Mouse (Mus musculus) gastrocnemius, postnatal 10 days (tissue): ENCODE measurements around the gene BC067074. TPM values are rescaled to one million over a fixed set of nuclear protein-coding genes. Genes with fewer than 3 reads are reported as not detected.

ENCODE experiments used
- DNase-seq: peaks from one replicate; pipeline ENCODE4 v3.0.0; 2021; ENCODE audit warnings: mixed read lengths
- total RNA-seq, 2 experiments: library from RNA; stranded (reverse); gene quantifications; 2 replicates each; pipeline ENCODE4 v1.2.3; 2021

BC067074 gene
- total RNA-seq, 2 experiments from 2014 or later = 6.0 to 9.2 TPM

DNA sequence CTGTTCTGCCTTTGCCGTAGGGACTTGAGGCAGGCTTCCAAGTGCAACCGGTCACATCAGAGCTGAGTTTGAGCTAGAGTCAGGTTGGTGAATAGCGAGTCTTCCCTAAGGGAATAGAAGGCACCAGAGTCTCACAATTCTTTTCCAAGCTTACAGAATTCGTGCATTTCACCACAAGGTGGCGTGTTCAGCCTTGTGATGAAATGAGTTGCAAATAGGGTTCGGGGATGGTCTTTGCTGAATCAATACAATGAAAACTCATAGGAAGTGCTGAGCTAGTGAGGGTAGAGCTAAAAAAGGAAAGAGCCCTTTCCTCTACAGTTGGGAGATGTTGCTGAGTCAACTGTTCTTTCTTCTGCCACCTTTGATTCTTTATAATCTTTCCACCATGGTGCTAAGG is 29.0 kb downstream of the BC067074 start:
- no peak for DNase-seq

DNA sequence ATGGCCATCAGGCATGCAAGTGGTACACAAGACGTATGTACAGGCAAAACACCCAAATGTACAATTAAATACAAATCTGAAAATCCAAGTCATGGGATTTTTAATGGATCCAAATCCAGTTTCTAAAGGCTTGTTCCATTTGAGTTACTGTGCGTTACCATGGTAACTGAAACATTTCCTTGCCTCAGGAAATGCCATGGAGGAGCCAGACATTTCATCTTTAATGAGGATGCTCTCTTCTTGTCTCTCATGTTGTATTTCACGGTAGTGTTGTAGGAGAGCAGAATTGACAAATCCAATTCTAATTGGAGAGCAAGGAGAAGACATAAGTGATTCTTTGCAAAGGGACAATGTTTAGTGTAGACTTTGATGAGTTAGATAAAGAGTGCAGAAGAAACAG is 31.3 kb downstream of the BC067074 start:
- DNase-seq = no peak

DNA sequence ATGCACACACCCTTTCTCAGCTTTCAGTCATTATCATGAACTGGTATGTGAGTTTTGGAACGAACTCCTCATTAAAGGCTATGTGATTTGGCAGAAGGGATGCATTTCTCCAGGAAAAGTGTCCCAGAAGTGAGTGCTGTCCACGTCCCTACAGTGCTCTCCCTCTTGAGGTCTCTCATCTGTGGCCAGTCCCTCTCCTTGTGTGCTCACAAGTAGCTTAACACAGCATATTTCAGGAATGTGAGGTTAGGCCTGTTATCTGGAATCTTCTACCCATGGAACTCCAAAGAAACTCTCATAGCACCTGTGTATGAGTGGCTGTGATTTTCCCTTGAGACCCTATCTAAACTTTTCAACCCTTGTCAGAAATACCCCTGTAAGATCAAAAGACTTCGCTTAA is 32.7 kb downstream of the BC067074 start:
- DNase-seq = no peak

DNA sequence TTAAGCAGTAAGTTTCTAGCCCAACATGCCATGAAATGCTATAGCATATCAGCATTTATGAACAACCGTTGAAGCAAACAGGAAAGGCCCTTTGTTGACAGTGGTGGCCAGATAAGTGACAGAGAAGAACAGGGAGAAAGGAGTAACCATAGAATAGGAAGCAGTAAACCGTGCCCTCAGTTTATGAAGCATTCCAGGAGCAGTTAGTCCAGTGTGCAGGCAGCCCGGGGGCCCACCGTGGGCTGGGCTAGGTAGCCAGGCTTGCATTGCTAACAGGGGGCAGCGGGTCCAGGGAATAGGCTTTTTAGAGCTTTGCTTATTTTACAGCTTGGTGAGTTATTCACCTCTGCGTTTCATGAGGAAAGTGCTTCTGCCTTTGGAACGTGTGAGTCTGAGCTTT is 39.3 kb downstream of the BC067074 start:
- DNase-seq = no peak

DNA sequence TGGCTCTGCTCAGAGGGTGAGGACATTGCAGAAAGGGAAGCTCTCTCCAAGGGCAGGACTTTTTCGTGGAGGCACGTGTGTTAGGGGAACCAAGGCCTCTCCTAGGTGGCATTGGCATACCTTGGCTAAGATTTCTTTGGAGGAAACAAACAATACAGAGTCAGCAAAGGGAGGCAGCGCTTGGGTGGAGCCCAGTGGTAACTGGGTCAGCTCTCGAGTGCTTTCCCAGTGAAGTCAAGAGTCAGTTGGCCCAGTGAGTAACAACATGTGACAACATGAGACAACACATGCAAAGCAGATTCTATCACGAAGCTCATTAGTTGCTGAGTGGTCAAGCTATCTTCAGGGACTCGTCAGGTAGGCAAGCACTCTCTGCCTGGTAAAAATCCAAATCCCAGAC is 40.4 kb downstream of the BC067074 start:
- DNase-seq = no peak

DNA sequence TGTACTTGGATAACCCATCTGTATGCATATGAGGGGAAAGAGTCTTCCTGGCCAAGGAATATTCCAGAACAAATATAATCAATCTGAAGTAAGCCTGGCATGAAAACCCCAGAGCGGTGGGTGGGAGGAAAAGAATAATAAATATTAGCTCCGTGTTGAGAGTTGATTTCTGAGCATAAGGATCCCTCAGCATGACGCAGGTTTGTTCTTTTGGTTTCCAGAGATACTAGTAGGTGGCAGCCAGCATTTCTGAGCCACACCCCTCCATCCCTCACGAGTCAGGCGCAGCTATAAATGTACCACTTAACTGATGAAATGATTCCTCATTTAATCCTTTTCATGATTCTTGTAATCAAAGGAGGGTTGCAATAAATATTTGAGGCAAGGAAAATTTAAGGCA is 41.0 kb downstream of the BC067074 start:
- no peak for DNase-seq

DNA sequence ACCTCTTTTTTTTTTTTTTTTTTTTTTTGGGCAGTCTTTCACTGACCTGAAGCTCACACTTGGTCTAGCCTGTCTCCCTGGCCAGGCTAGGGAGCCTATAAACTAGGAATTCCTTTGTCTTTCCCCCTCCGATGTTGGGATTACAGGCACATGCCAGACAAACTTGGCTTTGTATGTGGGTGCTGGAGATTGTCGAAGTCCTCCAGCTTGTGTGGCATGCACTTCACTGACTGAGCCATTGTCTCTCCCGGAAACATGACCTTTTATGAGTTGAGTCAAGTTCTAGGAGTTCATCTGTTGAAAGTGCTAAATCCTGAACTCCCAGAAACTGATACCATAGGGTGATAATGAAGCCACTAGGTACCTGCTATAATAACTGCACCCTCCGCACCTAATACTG is 41.8 kb downstream of the BC067074 start:
- DNase-seq = no peak

DNA sequence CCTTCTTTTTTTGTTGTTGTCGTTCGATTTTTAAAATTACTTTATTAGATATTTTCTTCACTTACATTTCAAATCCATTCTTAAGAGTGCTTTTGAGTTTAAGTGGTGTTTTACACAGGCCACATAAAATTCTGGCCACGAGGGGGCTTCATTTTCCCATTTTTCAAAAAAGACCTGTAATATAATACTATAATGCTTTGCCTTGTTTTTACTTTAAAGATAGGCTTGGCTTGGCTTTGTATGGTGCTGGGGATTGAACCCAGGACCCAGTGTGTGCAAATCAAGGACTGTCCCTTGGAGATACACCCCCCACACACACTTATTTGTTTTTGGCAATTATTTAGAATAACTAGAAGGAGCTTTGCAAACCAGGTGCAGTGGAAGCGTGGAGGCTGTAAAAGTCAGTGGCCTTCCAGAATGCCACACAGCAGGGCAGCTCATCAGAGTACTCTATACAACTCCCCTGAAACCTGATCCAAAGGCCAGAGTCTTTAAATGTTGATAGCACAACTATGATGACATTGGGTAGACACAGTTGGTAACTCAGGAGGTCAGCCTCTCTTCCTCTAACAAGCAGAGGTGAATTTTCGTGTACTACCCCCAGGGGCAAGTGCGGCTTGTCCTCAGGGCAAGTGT is 44.4 kb downstream of the BC067074 start:
- DNase-seq = peak; percentile 60

DNA sequence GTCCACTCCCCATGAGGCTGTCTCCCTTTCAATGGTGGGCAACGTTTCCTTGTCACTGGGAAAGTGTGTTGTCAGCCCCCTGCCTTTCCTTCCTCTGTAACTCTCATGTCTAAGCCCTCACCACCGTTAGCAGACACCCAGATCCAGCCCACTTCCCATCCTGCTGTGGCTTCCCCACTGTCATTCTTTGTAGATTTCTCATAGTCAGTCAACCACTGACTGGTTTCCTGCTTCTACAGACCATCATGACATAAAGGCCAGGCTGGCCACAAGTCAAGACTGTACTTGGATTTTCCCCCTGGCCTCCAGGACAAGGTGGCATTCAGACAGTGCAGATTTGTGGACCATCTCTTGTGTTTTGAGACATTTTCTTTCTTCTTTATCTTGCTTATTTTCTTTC is 47.7 kb downstream of the BC067074 start:
- DNase-seq = no peak

DNA sequence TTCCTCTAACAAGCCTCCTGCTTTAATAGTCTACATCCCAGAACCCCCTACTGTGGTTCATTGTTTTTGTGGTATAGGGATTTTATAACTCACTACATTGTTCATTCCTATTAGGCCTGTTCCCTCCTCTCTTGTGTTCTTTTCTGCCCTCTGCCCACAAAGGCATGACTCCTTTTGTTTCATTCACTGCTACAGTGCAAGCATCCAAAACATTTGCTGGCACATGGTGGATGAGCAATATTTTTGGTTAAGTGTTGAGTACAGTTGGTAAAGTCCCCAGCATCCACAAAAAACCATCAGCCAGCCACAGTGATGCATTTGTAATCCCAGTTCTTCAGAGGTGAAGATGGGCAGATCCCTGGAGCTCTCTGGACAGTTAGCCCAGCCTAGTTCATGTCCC is 48.2 kb downstream of the BC067074 start:
- no peak for DNase-seq

DNA sequence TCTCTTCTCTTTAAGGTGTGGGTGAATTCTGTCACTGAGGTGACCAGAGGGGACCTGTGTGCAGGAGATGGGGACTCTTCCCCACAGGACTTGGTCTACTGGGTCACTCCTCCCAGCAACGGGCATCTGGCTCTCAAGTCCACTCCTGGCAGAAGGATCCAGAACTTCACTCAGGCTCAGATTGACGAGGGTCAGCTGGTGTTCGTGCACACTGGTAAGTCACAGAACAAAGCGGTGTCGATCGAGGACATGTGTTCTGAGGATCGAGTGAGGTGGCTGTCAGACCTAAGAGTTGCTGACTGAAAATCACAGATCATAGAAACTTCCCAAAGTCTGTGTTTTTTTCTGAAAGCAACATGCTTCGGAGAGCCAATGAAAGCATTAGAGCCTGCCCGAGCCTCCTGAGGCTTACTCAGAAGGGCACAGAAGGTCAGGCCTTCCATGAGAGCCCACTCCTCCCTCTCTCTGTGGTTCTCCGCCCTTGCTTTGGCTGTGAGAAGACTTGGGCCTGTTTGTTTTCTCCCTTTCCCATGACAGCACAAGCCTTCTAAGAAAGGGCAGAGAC is 49.5 kb downstream of the BC067074 start:
- no peak for DNase-seq

DNA sequence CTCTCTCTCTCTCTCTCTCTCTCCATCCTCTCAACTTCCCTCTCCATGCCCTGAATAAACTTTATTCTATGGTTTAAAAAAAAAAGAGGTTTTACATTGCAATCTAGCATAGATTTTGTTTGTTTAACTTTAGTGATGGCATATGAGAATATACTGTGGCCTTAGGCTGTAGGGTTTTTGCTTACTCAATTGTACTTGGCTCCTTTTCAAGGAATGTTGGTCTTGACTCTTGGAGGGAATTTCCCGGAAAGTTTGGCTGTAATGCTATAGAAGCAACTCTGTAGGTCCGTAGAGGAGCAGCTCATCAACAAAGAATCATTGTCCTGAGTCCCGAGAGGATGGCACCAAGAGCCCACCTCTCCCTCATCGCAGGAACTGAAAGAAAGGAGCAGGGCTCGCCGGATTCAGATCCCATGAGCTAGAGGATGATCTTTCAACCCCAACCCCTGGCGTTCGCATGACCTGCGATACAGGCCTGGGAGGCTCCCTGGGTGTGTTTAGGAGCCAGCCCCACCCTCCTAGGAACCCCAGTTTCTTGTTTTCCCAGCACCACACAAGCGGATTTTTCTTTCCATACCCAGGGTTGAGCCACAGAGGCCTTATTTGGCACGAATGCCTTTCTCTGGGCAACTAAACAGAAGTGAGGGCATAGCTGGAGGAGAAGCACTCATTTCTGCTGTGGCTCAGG is 57.9 kb downstream of the BC067074 start:
- no peak for DNase-seq

DNA sequence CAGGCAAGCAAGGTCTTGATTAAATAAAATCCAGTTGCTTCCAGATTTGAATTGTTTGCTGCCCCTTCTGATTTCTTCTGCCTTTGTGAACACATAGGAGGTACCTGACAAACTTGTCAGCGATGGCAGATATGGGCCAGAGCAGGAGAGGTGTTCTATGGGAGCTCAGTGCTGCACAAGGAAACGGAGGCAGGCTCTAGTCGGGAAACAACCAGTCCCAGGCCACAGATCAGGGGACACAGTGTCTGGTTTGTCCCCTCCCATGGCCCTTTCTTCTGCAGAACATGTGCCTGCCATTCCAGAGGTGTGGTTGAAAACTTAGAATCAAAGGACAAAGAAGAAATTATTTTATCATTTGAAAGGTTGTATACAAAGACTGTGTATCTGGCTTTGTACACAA is 60.6 kb downstream of the BC067074 start:
- DNase-seq = no peak

DNA sequence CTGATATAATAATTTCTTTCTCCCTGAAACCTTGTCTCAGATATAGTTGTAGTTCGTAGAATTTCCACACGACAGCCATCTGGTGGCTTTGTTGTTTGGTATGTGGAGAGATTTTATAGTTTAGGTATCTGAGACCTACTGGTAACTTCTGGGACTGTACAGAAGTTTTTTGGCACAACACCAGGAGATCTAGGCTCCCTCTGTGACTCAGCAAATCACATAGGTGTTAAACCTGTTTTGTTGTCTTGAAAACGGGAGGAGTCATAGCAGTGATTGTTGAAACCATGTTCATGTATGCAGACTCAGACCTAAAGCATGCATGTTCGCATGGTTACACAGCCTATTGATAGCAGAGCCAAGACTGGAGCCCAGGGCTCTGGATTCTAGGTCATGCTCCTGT is 61.0 kb downstream of the BC067074 start:
- no peak for DNase-seq

DNA sequence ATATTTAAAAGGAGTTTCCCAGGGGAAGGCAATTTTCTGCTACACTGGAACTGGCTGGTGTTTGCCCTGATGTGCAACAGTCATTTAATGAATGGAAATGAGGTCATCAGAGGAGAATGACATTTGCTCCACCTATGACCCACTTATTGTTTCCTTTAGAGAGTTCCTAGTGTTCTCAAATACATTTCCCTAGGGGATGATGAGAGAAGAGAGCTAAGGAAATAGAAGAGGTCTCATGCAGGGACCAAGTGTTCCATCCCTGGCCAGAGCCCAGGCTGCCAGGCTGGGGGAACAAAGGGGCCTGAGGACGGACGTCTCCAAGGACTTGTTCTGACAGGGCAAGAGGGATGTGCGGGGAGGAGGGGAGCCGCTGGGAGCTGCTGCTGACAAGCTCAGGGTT is 62.1 kb downstream of the BC067074 start:
- DNase-seq = no peak

DNA sequence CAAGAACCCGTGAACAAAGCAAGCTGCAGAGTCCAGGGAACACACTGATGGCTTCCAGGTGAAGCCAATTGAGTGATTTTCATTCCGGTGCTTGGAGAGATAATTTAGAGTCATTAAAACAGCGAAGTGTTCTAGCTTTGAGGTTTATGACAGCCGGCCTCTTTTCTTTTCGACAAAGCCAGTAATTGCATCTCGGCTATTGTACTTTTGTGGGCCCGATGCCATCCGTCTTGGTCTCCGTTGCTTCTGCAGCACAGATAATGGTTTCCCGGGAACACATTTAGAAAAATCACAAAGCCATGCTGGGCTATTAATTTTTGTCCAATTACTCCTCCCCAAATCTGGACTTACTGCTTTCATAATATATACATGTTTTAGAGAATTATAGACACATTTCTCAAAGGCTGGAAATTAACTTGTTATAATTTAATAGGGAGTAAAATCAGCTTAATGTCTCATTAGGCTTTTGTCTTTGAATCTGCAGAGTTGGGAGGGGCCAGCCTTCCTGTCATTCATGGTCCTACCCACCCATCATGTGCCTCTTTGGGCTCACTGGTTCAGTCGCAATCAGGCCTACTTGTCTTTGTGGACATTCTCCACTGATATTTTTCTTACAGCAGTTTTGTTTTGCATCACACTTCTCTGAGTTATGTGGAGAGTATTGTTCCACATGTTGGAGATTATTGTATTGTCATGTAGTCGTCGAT is 64.6 kb downstream of the BC067074 start:
- DNase-seq = no peak

DNA sequence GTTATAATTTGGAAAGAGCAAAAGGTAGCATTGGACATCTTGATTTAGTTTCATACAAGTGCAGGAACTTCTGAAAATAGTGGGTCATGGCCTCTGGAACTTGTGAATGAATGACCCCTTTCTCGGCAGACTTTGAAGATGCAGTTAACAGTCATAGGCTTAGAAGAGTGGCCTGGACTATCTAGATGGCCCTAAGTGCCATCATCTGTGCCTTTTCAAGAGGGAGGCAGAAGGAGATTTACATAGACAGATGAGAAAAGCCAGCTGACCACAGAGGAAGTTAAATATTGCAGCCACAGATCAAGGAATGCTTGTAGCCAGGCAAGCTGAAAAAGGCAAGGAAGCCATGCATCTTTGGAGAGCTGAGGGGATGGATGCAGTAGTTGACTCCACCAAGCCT is 66.7 kb downstream of the BC067074 start:
- no peak for DNase-seq

DNA sequence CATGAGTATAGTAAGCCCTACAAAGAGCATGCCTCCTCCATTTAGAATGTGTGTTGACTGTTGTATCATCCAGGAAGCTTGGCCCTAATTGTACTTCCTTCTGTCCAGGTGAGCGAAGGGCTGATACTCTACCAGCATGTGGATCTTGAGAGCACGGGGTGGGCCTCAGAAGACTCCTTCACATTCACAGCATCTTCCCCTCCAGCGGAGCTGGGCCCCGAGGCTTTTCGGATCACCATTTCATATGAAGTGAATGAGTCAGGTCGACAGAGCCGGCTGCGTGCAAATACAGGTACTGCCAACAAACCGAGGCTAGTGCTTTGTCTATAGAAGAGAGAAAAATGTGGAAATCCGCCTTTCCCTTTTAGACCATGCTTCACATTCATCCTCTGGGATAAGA is 73.0 kb downstream of the BC067074 start:
- DNase-seq = no peak

DNA sequence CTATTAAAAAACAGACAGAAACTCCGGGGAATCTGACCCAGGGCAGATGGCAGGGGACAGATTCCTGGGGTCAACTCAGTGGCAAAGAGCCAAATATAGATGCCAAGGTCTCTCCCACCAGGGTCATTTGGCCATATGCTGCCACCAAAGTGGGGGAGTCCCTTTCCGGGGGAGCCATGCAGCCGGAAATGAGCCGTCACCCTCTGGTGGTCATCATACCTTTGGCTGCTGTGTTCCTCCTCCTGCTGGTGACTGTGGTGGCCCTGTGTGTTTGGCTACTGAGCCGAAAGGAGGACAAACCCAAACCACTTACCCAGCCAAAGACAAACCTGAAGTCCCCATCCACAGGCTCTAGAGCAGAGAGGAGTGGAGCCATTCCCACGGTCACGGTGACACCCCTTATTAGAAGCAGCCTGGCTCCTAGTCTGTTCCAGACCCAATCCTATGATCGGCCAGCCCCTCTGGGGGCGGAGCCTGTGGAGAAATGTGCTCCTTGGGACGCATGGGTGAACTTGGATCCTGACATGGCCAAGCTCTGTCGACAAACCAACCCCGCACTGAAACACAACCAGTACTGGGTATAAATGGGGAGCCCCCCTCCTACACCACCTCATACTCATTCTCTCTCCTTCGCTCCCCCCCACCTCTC is 76.1 kb downstream of the BC067074 start:
- DNase-seq = no peak

DNA sequence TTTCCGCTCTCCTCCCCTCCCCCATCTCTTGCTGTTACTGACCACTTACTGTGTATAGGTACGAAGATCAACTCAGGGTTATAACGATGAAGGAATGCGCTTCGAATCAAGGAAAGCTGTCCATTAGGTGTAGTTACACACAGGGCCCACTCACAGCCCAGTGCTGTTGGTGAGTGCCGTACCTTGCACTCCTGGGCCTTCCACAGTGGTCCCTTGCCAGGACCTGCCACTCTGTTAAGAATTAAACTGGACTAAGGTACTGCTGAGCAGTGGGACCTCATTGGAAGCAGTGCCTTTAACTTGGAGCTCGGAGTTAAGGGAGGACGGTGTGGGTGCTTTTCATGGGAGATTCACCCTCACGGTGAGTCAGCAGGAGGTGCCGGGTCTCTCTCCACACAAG is 76.7 kb downstream of the BC067074 start:
- DNase-seq = no peak

DNA sequence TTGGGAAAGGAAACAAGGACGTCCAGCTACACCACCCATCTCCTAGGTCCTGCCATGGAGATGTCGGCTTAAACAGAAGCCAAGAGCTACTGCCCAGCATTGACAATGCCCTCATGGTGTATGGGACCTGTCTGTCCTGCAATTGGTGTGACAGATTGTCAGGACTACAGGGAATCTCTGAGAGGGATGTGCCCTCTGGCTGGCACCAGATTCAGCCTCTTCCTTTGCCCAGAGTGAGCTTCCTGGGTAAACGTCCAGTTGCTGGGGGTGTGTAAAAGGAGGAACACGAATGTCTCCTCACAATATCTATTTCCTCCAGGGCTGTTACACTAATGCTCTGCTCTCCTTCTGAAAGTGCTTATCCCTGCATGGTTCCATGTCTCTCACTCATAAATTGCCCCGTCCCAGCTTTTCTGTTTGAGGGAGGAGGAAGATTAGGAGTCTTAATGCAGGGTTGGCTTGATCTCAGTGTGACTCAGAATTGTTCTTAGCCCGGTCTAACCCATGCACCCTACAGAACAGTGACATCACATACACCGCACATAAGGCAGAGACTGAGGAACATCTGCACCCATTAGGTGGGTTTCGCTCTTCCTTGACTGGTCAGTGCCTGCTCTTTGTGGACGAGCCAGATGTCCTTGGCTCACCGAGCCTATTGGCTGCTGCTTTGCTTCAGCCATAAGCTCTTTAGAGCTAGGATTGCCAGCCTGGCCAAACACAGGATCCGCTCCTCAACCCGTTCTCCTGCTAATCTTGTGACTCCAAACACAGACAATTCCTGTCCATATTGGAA is 80.5 kb downstream of the BC067074 start:
- DNase-seq = no peak

DNA sequence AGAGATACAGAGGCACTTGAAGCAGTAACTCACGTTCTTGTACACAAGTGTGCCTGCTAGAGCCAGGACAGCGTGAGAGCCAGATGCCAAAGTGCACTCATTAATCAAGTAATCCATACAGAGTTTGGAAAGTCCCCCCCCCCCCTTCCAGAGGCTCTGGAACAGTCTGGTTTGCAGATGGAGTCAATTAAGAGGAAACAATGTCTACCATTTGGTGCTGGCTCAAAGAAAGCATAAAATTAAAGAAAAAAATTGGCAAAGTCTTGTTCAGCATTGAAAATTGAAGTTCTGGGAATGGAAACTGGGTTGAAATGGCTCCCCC is 81.1 kb downstream of the BC067074 start:
- no peak for DNase-seq
